In the genomic region with DNA sequence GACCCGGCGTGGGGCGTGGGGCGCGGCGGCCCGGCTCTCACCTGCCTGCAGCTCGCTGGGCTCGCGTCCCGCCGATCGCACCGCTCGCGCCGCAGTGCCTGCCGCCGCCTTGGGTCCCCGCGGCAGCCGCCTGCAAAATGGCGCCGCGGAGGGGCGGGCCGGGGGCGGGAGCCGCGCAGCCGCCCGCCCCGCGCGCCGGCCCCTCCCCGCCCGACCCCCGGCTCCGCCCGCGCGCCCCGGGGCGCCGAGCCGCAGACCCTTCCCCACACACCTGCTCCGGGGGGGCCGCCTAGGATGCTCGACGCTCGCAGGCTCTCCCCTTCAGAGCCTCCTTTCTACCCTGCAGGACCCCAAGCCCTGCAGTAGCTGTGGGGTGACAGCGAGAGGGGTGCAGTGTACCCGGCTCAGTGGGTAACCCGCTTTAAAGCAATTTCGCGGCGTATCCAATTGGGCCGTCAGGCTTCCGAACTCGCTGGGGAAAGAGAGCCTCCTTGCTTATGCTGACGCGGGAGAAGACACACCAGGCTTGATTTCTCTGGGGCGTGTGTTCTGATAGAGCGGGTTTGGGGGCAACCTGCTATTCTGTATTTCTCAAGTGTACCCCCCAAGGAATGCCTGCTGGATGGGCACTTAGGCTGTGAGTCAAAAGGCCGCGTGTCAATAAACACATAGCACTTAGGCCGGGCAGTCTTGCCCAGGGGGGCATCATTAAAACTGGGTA, we compare ENCODE assay signal across 8 mouse cellular contexts. TPM values are rescaled to one million over a fixed set of nuclear protein-coding genes. Genes with fewer than 3 reads are reported as not detected.
DNase-seq lines count a peak whose midpoint lies in the region; ATAC-seq lines count a peak whose summit lies in the region.

A gene (minus strand): TSS at position 138 of the 721 bp plus-strand sequence.

- peak within 1 kb of the TSS; percentile 83 for H3K4me2 ChIP-seq in embryonic facial prominence, embryonic 11.5 days (ENCODE audit: low read depth, low read length)
- peak within 1 kb of the TSS; percentile 98 for H3K4me2 ChIP-seq in kidney, embryonic 16.5 days (replicated peaks; ENCODE audit: low read depth, low read length)
- peak within 1 kb of the TSS; percentile 96 for H3K4me2 ChIP-seq in liver, embryonic 13.5 days
- peak within 1 kb of the TSS; percentile 94 for H3K4me2 ChIP-seq in neural tube, embryonic 11.5 days (ENCODE audit: low read depth)

- H3K9ac ChIP-seq in embryonic facial prominence, embryonic 11.5 days (replicated peaks; ENCODE audit: low read length), result peak within 1 kb of the TSS; percentile 82
- peak within 1 kb of the TSS; percentile 90 for H3K9ac ChIP-seq in kidney, embryonic 16.5 days (replicated peaks; ENCODE audit: low read length)
- H3K9ac ChIP-seq in liver, embryonic 13.5 days, result peak within 1 kb of the TSS; percentile 80
- H3K9ac ChIP-seq in neural tube, embryonic 11.5 days (ENCODE audit: low read length), result peak within 1 kb of the TSS; percentile 84

- no peaks in the 10 kb centered on the region for H3K4me1 ChIP-seq in embryonic facial prominence, embryonic 11.5 days (ENCODE audit: control insufficient read depth, insufficient read depth, low read length)
- H3K4me1 ChIP-seq in heart, embryonic 10.5 days, result peaks cover 27% of the 10 kb centered on the region
- peaks cover 20% of the 10 kb centered on the region for H3K4me1 ChIP-seq in kidney, embryonic 16.5 days (ENCODE audit: insufficient read depth, low read length)
- H3K4me1 ChIP-seq in liver, embryonic 13.5 days (replicated peaks), result peaks cover 29% of the 10 kb centered on the region
- H3K4me1 ChIP-seq in neural tube, embryonic 11.5 days (ENCODE audit: control insufficient read depth, insufficient read depth, low read length), result peaks cover 5% of the 10 kb centered on the region; the same call in 1 of the 2 replicates

- under 1% methylated on average over 27 of the region's 68 CpGs for WGBS in embryonic facial prominence, embryonic 11.5 days
- WGBS in heart, embryonic 10.5 days, result 2% methylated on average over 66 of the region's 68 CpGs
- WGBS in kidney, embryonic 16.5 days, result under 1% methylated on average over 45 of the region's 68 CpGs
- under 1% methylated on average over 58 of the region's 68 CpGs for WGBS in liver, embryonic 13.5 days (ENCODE audit: insufficient replicate concordance)
- under 1% methylated on average over 29 of the region's 68 CpGs for WGBS in neural tube, embryonic 11.5 days

- no peaks in the 10 kb centered on the region for H3K36me3 ChIP-seq in embryonic facial prominence, embryonic 11.5 days (replicated peaks; ENCODE audit: control insufficient read depth, insufficient read depth, low read depth, low read length)
- peaks cover 5% of the 10 kb centered on the region; the same call in 1 of the 2 replicates for H3K36me3 ChIP-seq in heart, embryonic 10.5 days
- H3K36me3 ChIP-seq in kidney, embryonic 16.5 days (ENCODE audit: insufficient read depth, low read length), result no peaks in the 10 kb centered on the region
- H3K36me3 ChIP-seq in liver, embryonic 13.5 days, result 0 out of 2 replicates have a peak, but pooled peaks cover 3% of the 10 kb centered on the region
- no peaks in the 10 kb centered on the region for H3K36me3 ChIP-seq in neural tube, embryonic 11.5 days (ENCODE audit: control insufficient read depth, insufficient read depth, low read length)

- H3K27ac ChIP-seq in embryonic facial prominence, embryonic 11.5 days (replicated peaks; ENCODE audit: low read depth, low read length), result no peak within 1 kb of the TSS
- peak within 1 kb of the TSS; percentile 87 for H3K27ac ChIP-seq in heart, embryonic 10.5 days
- H3K27ac ChIP-seq in kidney, embryonic 16.5 days (ENCODE audit: low read length), result no peak within 1 kb of the TSS; the same call in 1 of the 2 replicates
- no peak within 1 kb of the TSS for H3K27ac ChIP-seq in liver, embryonic 13.5 days
- H3K27ac ChIP-seq in neural tube, embryonic 11.5 days (ENCODE audit: low read depth, low read length), result peak within 1 kb of the TSS; percentile 20; the same call in 1 of the 2 replicates

- DNase-seq in adrenal gland, adult (ENCODE audit: inconsistent age in 2 of 2, low spot score in 1 of 2), result peak; percentile 64 to 87
- peak; percentile 76 for DNase-seq in embryonic facial prominence, embryonic 11.5 days (ENCODE audit: low spot score)
- DNase-seq in heart, embryonic 10.5 days (ENCODE audit: low spot score), result no peak
- DNase-seq in liver, embryonic 13.5 days, result peak; percentile 23
- peak; percentile 72 for DNase-seq in neural tube, embryonic 11.5 days (ENCODE audit: low spot score)
- peak; percentile 72 for DNase-seq in thymus, postnatal 14 days

- H3K4me3 ChIP-seq in embryonic facial prominence, embryonic 11.5 days (ENCODE audit: low read depth, low read length), result peak within 1 kb of the TSS; percentile 92
- peak within 1 kb of the TSS; percentile 91 for H3K4me3 ChIP-seq in heart, embryonic 10.5 days
- peak within 1 kb of the TSS; percentile 91 for H3K4me3 ChIP-seq in kidney, embryonic 16.5 days (ENCODE audit: low read length)
- H3K4me3 ChIP-seq in liver, embryonic 13.5 days (replicated peaks), result peak within 1 kb of the TSS; percentile 79
- peak within 1 kb of the TSS; percentile 95 for H3K4me3 ChIP-seq in neural tube, embryonic 11.5 days (ENCODE audit: low read depth, low read length)

- H3K27me3 ChIP-seq in embryonic facial prominence, embryonic 11.5 days (ENCODE audit: control insufficient read depth, insufficient read depth, low read length), result peaks cover 3% of the 10 kb centered on the region; the same call in 1 of the 2 replicates
- no peaks in the 10 kb centered on the region for H3K27me3 ChIP-seq in heart, embryonic 10.5 days (ENCODE audit: insufficient read depth, poor library complexity, severe bottlenecking)
- H3K27me3 ChIP-seq in kidney, embryonic 16.5 days (ENCODE audit: insufficient read depth, low read length), result no peaks in the 10 kb centered on the region
- H3K27me3 ChIP-seq in liver, embryonic 13.5 days, result peaks cover 35% of the 10 kb centered on the region
- no peaks in the 10 kb centered on the region for H3K27me3 ChIP-seq in neural tube, embryonic 11.5 days (ENCODE audit: control insufficient read depth, insufficient read depth, low read length)

- peak; percentile 47 for ATAC-seq in CD4-positive, CD25-positive, alpha-beta regulatory T cell, adult 4 months
- peak; percentile 79 for ATAC-seq in embryonic facial prominence, embryonic 11.5 days (replicated peaks; ENCODE audit: insufficient number of reproducible peaks, low FRiP score, low TSS enrichment, low read depth)
- peak; percentile 84 for ATAC-seq in kidney, embryonic 16.5 days (ENCODE audit: low FRiP score, low TSS enrichment)
- ATAC-seq in liver, embryonic 13.5 days (ENCODE audit: low read depth), result peak; percentile 73
- ATAC-seq in neural tube, embryonic 11.5 days (ENCODE audit: insufficient read depth, low FRiP score, low TSS enrichment), result peak; percentile 83

- no peaks in the 10 kb centered on the region for H3K9me3 ChIP-seq in embryonic facial prominence, embryonic 11.5 days (replicated peaks; ENCODE audit: control insufficient read depth, low read length)
- no peaks in the 10 kb centered on the region for H3K9me3 ChIP-seq in heart, embryonic 10.5 days
- no peaks in the 10 kb centered on the region for H3K9me3 ChIP-seq in kidney, embryonic 16.5 days (ENCODE audit: low read length)
- H3K9me3 ChIP-seq in liver, embryonic 13.5 days (replicated peaks), result no peaks in the 10 kb centered on the region
- H3K9me3 ChIP-seq in neural tube, embryonic 11.5 days (ENCODE audit: control insufficient read depth, low read length), result no peaks in the 10 kb centered on the region

RNA-seq across cellular contexts. Expression of the gene that starts here (rescaled TPM):
- 10 to 100 TPM; 14.0 to 16.4 TPM for polyA plus RNA-seq in CD4-positive, CD25-positive, alpha-beta regulatory T cell, adult 4 months (2017; shearing (Covaris generic))
- 7.7 and 12.0 TPM in 2 replicates for polyA plus RNA-seq in embryonic facial prominence, embryonic 11.5 days (2014; fragmentation: Nextera tagmentation; extraction: Ambion mirVana)
- polyA plus RNA-seq in heart, embryonic 10.5 days (2016; fragmentation: Nextera tagmentation; extraction: Ambion mirVana), result 8.7 and 10.3 TPM in 2 replicates
- 15.2 and 17.7 TPM in 2 replicates for polyA plus RNA-seq in kidney, embryonic 16.5 days (2015; fragmentation: Nextera tagmentation; extraction: Ambion mirVana)
- polyA plus RNA-seq in liver, embryonic 13.5 days (2015; fragmentation: Nextera tagmentation; extraction: Ambion mirVana), result 2.8 and 3.1 TPM in 2 replicates
- 13.3 and 17.6 TPM in 2 replicates for polyA plus RNA-seq in neural tube, embryonic 11.5 days (2014; fragmentation: Nextera tagmentation; extraction: Ambion mirVana)

Comparison
In these comparisons a context has a peak if more than half of its experiments do, and no peak if none do; other contexts are left out.
1. H3K27ac ChIP-seq: peak in heart, embryonic 10.5 days (single experiment) and neural tube, embryonic 11.5 days (single experiment); none in embryonic facial prominence, embryonic 11.5 days (single experiment), kidney, embryonic 16.5 days (single experiment) and liver, embryonic 13.5 days (single experiment).
2. Peak in every context shown above with its lines, with median percentiles within 50 percentile points of each other: ATAC-seq, H3K4me2 ChIP-seq, H3K4me3 ChIP-seq and H3K9ac ChIP-seq.